Mouse (Mus musculus) ES-Bruce4 (cell line): ENCODE data around the gene Trdmt1. TPM values are rescaled to one million over a fixed set of nuclear protein-coding genes. Genes with fewer than 3 reads are reported as not detected.

Experiments used
- H3K27ac ChIP-seq: 2 replicates; pipeline ENCODE4 v1.5.1; 2012; ENCODE audit warnings: low read length, inconsistent platforms; ENCODE audit not compliant: insufficient read depth
- H3K27me3 ChIP-seq: 2 replicates; pipeline ENCODE4 v1.6.1; 2012; ENCODE audit warnings: mild to moderate bottlenecking, low read length, inconsistent platforms; ENCODE audit not compliant: control insufficient read depth, poor library complexity, insufficient read depth, severe bottlenecking
- H3K36me3 ChIP-seq: 2 replicates; pipeline ENCODE4 v1.6.1; 2012; ENCODE audit warnings: inconsistent platforms, mild to moderate bottlenecking, low read length, moderate library complexity; ENCODE audit not compliant: control insufficient read depth, poor library complexity, insufficient read depth, severe bottlenecking
- H3K4me1 ChIP-seq: one replicate; pipeline ENCODE4 v1.8.1; 2011; ENCODE audit warnings: low read length; ENCODE audit not compliant: control insufficient read depth, insufficient read depth
- H3K4me3 ChIP-seq: 2 replicates; pipeline ENCODE4 v1.5.1; 2011; ENCODE audit warnings: low read depth, mild to moderate bottlenecking, low read length
- H3K9ac ChIP-seq: 2 replicates; pipeline ENCODE4 v1.6.1; 2012; ENCODE audit warnings: low read depth, mild to moderate bottlenecking, inconsistent platforms; ENCODE audit not compliant: poor library complexity, severe bottlenecking
- H3K9me3 ChIP-seq: replicated peaks from 2 replicates; pipeline ENCODE4 v1.6.1; 2012; ENCODE audit warnings: mild to moderate bottlenecking, low read length, inconsistent platforms; ENCODE audit not compliant: control insufficient read depth, poor library complexity, insufficient read depth, severe bottlenecking
- CTCF ChIP-seq: IDR thresholded peaks from one replicate; pipeline ENCODE4 v1.8.1; 2011; ENCODE audit warnings: low read depth, low read length
- EP300 ChIP-seq: IDR thresholded peaks from 2 replicates; pipeline ENCODE4 v1.6.1; 2011; ENCODE audit warnings: low read depth, low read length; ENCODE audit not compliant: insufficient read depth
- POLR2A ChIP-seq: IDR thresholded peaks from one replicate; pipeline ENCODE4 v1.8.1; 2011; ENCODE audit warnings: low read length; ENCODE audit not compliant: insufficient read depth
- polyA plus RNA-seq: library from polyadenylated mRNA; stranded (reverse); fragments of >200 nt; gene quantifications from 2 replicates; pipeline ENCODE4 v1.2.4, GENCODE M21; 2011; ENCODE audit warnings: low read depth; ENCODE audit not compliant: missing spikeins, insufficient read depth, insufficient read length

Trdmt1 gene
- polyA plus RNA-seq, 1 experiment = 14.9 TPM

DNA sequence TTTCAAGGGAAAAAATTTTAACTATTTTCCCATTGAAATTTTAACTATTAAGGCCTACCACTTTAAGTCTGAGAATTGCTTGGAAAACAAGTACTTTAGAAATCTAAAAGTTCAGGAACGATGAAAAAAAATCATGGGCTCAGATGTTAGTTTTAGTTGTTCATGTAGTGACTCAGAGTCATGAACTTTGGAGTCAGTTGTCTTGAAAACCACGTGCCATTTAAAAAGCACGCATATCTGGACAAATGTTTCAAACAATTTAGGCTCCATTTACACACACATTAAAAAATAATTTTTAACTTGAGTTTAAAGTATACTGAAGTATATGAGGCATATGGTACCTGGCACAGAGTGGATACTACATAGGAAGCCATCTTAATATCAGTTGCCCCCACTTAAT, 77.8 kb downstream of the Trdmt1 start:
- Histone ChIP-seq H3K27me3 (no peaks in the 10 kb centered on the region), H3K4me3 (no peak overlapping the region), H3K9ac (no peak overlapping the region), H3K4me1 (no peaks in the 10 kb centered on the region), H3K9me3 (no peaks in the 10 kb centered on the region), H3K27ac (no peak overlapping the region), H3K36me3 (no peaks in the 10 kb centered on the region)
- no peak for TF ChIP-seq CTCF
- no peak for TF ChIP-seq POLR2A
- TF ChIP-seq EP300 = no peak

Other genes starting within 250 kb of the Trdmt1 start
- gene Cubn, start 52.9 kb downstream of the Trdmt1 start, polyA plus RNA-seq = 0.14 and 0.21 TPM in 2 replicates
- 87.1 and 91.9 TPM in 2 replicates for gene Vim, start 29.3 kb upstream of the Trdmt1 start, polyA plus RNA-seq
- 0.90 and 1.2 TPM in 2 replicates for gene St8sia6, start 249.4 kb upstream of the Trdmt1 start, polyA plus RNA-seq